Mouse (Mus musculus) G1E (cell line): ENCODE results near the gene Gm21887.
"Not testable (repeated sequence)": the region's sequence is repeated elsewhere in the genome, so short reads cannot be mapped to it uniquely, and the experiment has no call there.

ENCODE experiments used
- CTCF ChIP-seq: IDR thresholded peaks from 2 replicates; pipeline ENCODE4 v1.5.1; 2012; ENCODE audit warnings: low read depth, low read length, inconsistent platforms, mixed read lengths
- POLR2AphosphoS5 ChIP-seq: IDR thresholded peaks from 2 replicates; pipeline ENCODE4 v1.6.1; 2012; ENCODE audit warnings: low read depth, low read length, inconsistent platforms; ENCODE audit not compliant: insufficient replicate concordance

GRCm38 (mm10) chrX:169984331-169984730, 25.1 kb upstream of the Gm21887 start:
- TF ChIP-seq POLR2AphosphoS5, CTCF: not testable (repeated sequence)
